Mouse (Mus musculus) bone marrow macrophage, adult 2 months (primary cell): ENCODE data around the gene Dennd2c. TPM values are rescaled to one million over a fixed set of nuclear protein-coding genes. Genes with fewer than 3 reads are reported as not detected.
A peak's percentile ranks its signal among the peaks of the same experiment; 100 is the strongest.

Source experiments
- H3K27ac ChIP-seq: 2 replicates; pipeline ENCODE4 v1.5.1; 2012; ENCODE audit warnings: low read depth, low read length; ENCODE audit not compliant: insufficient read depth
- H3K4me1 ChIP-seq: 2 replicates; pipeline ENCODE4 v1.6.1; 2012; ENCODE audit warnings: low read length; ENCODE audit not compliant: control insufficient read depth, insufficient read depth
- H3K4me3 ChIP-seq: 2 replicates; pipeline ENCODE4 v1.5.1; 2012; ENCODE audit warnings: mild to moderate bottlenecking, low read length, moderate library complexity; ENCODE audit not compliant: insufficient read depth
- CTCF ChIP-seq: IDR thresholded peaks from 2 replicates; pipeline ENCODE4 v1.5.1; 2012; ENCODE audit warnings: low read depth, mild to moderate bottlenecking, low read length, moderate library complexity
- POLR2A ChIP-seq: IDR thresholded peaks from 2 replicates; pipeline ENCODE4 v1.6.1; 2012; ENCODE audit warnings: mild to moderate bottlenecking, low read depth, low read length, borderline replicate concordance
- polyA plus RNA-seq: library from polyadenylated mRNA; stranded (reverse); fragments of >200 nt; gene quantifications from 2 replicates; pipeline ENCODE4 v1.2.4, GENCODE M21; 2012; ENCODE audit not compliant: missing spikeins, insufficient read depth, insufficient read length

Dennd2c gene
- polyA plus RNA-seq: 6.0 and 6.5 TPM in 2 replicates

DNA sequence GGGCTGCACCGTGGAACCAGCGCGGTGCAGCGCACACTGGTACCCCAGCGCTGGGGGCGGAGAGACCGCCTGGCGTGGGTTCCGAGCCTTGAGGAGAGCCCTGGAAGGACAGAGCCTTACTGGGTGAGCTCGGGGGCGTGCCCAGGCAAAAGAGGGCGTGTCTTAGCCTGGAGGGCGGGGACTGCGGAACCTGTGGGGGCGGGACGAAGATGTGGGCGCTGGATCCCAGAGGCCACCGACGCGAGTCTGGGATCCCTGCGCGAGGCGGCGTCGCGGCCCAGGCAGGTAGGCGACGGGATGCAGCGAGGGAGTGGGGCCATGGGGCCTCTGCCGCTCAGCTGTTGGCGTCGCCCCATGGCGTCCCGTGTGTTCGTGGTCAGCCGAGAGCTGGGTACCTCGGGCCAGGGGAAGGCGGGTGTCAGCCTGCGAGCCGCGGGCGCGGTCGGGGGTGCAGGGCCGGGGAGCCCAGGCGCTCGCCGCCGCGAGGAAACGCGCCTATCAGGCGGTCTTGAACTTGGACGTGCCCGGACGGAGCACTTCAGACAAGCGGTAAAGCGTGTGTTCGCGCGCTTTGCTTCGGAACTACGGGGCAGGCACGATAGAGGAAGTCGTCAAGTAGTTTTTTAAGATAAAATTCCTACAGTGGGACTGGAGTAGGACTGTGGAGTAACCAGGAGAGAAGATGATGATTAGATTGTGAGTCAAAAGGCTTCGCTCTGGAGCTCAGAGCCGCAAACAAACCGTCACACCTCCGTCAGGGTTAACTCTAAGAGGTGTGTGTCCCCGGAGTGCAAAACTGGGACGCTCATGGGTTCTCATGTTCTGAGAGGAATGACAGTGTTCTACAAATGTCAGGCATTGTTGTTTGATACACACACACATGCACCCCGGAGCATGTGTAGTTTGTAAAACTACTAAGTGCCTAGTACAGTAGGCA lies at the start of gene Dennd2c:
TSS of gene Dennd2c (plus strand) at position 151 of the 937 bp plus-strand sequence.
- peak within 1 kb of the TSS; percentile 90 for H3K4me3 ChIP-seq
- H3K27ac ChIP-seq: peak within 1 kb of the TSS; percentile 24
- TF ChIP-seq CTCF (no peak), POLR2A (no peak)
- no peaks in the 10 kb centered on the region; the same call in 1 of the 2 replicates for H3K4me1 ChIP-seq

DNA sequence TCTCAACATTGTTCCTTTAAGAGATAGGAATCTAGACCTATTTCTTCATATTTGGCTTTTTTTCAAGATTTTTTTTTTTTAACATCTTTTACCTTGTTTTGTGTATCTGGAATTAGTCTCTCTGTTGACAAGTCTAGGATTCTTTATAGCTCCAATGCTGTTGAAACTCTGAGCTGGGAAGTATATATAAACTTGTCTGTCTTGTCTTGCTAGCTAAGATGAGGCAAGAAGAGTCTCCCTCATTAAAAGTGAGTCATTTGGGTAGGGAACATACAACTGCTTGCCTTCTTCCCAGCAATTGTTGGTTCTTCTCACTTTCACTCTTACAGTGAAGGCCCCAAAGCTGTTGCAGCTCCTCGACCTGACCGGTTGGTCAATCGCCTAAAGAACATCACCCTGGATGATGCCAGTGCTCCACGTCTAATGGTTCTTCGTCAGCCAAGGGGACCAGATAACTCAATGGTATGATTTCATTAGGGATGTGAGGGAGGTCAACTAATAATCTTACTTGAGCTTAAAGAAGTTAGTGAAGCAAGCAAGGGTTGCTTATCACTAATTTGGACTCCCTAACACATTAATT lies 46.3 kb upstream of the Dennd2c start:
- H3K4me1 ChIP-seq: no peaks in the 10 kb centered on the region
- TF ChIP-seq POLR2A (no peak), CTCF (no peak)
- H3K4me3 ChIP-seq: no peak overlapping the region

DNA sequence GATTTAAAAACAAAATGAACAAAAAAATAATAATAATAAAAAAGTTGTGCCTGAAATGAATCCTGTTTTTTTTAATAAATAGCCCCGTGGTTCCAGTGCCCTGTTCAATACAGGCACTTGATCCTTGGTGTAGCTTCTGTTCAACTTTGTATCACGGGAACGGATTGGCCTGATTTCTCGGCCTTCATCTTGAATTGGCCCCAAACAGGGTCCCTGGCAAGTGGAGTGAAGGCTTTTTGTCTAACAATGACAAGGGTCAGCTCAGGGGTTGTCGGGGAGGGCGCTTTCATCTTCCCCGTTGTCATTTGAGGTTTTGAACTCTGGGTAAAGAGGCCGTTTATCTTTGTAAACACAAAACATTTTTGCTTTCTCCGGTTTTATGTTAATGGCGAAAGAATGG lies 44.7 kb upstream of the Dennd2c start:
- TF ChIP-seq POLR2A (no peak), CTCF (no peak)
- H3K27ac ChIP-seq: peak overlapping the region; percentile 33; the same call in 1 of the 2 replicates
- peak overlapping the region; percentile 72 for H3K4me3 ChIP-seq
- no peaks in the 10 kb centered on the region for H3K4me1 ChIP-seq

More for the DNA sequence above, 46.3 kb upstream of the Dennd2c start:
- H3K27ac ChIP-seq: no peak overlapping the region

DNA sequence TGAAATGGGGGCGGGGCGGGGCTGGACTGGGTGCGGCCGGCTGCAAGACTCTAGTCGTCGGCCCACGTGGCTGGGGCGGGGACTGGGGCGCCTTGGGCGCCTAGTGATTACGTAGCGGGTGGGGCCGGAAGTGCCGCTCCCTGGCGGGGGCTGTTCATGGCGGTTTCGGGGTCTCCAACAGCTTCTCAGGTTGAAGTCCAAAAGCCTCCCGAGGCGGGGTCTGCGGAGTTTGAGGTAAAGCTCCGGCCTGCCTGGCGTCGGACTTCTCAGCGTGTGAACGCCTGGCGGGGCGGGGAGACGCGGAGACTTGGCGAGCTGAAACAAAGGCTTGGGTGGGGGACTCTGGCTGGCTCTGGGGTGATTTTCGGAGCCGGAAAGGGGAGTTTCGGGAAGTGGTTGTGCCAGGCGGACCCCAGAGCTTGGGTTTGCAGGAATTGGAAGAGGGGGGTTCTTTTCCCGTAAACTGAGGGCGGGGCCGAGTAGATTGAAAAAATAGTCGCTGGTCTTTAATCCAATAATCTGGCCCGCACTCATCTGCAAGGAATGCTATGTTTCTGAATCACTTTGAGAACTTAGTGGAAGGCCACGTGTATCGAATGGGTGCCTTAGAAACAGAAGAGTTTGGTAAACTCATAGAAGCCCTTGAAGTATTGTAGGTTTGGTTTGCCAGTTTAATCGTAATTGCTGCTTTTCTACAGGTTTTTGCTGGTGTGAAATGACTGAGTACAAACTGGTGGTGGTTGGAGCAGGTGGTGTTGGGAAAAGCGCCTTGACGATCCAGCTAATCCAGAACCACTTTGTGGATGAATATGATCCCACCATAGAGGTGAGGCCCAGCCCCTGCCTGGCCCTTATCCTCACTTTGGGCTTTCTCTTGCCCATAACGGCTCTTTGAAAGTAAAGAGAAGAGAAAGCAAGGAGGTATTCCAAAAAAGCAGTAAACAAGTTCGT lies 43.9 kb upstream of the Dennd2c start, which contains the start of gene Nras:
TSS of gene Nras (plus strand) at position 79 of the 951 bp plus-strand sequence.
- no peaks in the 10 kb centered on the region for H3K4me1 ChIP-seq
- TF ChIP-seq CTCF (no peak), POLR2A (no peak)
- peak within 1 kb of the TSS; percentile 80 for H3K27ac ChIP-seq
- H3K4me3 ChIP-seq: peak within 1 kb of the TSS; percentile 72

DNA sequence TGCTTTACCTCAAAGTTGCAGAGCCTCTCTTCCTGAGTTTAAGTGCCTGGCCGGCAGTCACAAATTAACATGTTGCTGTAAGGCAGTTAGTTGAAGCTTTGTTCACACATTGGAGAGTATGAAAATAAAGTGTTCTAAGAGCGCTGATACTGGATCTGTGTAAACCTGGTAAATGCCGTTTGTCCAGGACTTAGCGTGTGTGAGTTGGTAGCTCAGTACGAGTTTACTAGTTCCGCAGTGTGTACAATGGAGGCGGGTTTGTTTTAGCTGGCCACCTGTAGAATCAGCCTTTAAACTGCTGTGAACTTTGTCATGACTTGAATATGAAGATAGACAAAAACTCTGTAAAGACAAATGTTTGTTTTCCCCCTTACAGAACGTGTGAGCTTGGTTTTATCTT lies 35.5 kb upstream of the Dennd2c start:
- Histone ChIP-seq H3K4me3 (no peak overlapping the region), H3K27ac (no peak overlapping the region), H3K4me1 (no peaks in the 10 kb centered on the region)
- TF ChIP-seq POLR2A: no peak
- TF ChIP-seq CTCF: no peak

DNA sequence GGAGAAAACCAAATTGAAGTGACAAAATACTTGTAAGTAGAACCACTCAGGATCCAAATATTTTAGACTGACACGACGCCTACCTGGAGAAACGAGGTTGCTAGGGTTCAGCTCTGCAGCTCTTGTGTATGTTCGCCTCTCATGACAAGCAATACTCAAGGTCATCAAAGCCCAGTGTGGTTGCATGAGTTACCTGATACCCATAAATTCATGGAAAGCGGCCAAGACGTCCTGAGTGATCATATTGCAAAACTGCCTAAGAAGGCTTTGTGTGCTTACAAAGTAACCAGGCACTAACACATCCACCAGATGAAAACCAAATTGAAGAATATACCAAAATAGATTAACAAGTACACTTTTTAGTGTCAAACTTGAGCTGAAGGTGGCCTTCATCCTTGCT lies 33.4 kb upstream of the Dennd2c start:
- Histone ChIP-seq H3K4me3 (no peak overlapping the region), H3K27ac (no peak overlapping the region), H3K4me1 (no peaks in the 10 kb centered on the region)
- TF ChIP-seq POLR2A (no peak), CTCF (no peak)

DNA sequence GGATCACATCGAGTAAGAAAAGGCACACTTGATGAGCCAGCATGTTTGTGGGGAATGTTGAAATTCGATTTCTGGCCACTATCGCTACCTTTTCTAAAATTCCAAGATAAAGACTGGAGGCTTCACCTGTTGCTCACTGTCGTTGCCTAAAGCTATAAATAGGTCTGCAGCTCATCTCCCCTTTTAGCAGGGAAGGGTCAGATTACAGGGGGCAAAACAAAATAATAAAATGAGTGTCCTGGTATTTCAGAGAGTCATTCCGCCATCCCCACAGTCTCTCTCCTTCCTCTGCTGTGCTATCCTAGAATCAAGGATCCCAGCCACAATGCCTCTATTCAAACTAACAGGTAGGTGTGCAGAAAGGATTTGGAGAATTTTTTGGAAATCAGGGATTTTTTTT lies 28.6 kb upstream of the Dennd2c start, which contains the start of gene Ampd1:
TSS of gene Ampd1 (plus strand) at position 244 of the 400 bp plus-strand sequence.
- no peak for TF ChIP-seq CTCF
- no peak for TF ChIP-seq POLR2A
- no peak within 1 kb of the TSS for H3K4me3 ChIP-seq
- no peak within 1 kb of the TSS for H3K27ac ChIP-seq
- no peaks in the 10 kb centered on the region for H3K4me1 ChIP-seq

DNA sequence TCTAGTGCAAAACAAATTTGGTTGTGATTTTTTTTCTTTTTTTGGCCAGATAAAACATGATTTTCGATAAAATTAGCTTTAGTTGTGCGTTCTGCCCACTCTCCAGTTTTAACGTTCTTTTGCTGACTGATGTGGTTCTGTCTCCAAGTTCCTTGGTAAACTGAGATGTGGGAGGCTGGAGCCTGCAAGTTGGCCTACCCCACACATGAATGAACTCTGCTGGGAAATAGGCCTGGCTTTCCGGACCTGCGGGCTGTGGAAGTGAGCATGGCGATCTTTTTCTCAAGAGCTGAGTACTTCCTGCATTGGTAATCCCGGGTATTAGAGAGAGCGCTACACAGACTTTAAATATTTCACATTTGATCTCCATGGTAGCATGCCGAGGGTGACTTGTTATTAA lies 26.5 kb upstream of the Dennd2c start:
- no peak overlapping the region for H3K27ac ChIP-seq
- TF ChIP-seq POLR2A (no peak), CTCF (no peak)
- no peaks in the 10 kb centered on the region for H3K4me1 ChIP-seq
- no peak overlapping the region for H3K4me3 ChIP-seq

DNA sequence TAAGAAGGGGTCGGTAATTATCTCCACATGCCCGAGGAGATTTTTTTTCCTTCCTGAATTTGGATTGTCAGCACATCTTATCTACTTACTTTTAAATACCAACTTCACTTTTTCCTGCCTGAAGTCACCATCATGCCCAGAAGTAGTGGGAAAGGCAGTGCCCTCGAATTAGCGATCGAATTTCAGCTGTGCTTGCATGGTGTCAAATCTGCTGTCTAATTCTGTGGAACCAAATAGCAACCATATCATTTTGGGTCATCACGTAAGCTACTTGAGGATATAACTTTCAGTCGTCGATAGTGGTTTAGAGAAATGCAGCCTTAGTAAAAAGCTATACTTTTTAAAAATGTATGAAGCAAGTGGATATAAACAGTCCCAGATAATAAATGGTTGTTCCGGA lies 25.9 kb upstream of the Dennd2c start:
- Histone ChIP-seq H3K27ac (no peak overlapping the region), H3K4me1 (no peaks in the 10 kb centered on the region), H3K4me3 (no peak overlapping the region)
- no peak for TF ChIP-seq POLR2A
- no peak for TF ChIP-seq CTCF
